In the genomic region with DNA sequence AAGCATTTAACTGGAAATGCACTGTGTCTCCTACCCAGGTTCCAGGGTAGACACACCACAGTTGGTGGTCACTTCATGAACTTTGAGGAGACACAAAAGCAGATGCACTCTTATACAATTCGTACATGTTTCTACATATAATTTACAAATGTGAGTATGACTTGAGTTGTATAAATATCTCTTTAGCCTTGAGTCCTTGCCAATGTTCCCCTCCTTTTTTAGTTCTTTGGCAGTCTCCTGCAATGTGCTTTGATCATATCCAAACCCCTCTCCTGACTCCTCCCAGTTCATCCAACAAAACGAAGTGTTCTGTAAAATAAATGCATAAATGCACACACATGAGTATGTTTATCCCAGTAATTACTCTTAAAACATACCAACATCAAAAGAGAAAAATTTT, we compare ENCODE assay signal across 23 mouse cellular contexts.
"Had no signal": no experiment of that assay in that cellular context is flagged by ENCODE, and none has a peak within 500 bp of the region (broad histone marks: within the 10 kb centered on the region; RNA-seq: fewer than 3 reads in every experiment).

No protein-coding gene starts in this region.

- H3K36me3 ChIP-seq: heart, embryonic 13.5 days; heart, embryonic 15.5 days; hindbrain, embryonic 13.5 days; hindbrain, embryonic 15.5 days; kidney, embryonic 15.5 days; limb, embryonic 13.5 days; limb, embryonic 15.5 days had no signal

- H3K9ac ChIP-seq: heart, embryonic 13.5 days; heart, embryonic 15.5 days; hindbrain, embryonic 13.5 days; hindbrain, embryonic 15.5 days; kidney, embryonic 15.5 days; limb, embryonic 13.5 days; limb, embryonic 15.5 days had no signal

- H3K27ac ChIP-seq: heart, adult 2 months; heart, embryonic 13.5 days; heart, embryonic 15.5 days; hindbrain, embryonic 13.5 days; hindbrain, embryonic 15.5 days; hindbrain, postnatal 0 days; kidney, embryonic 15.5 days; kidney, postnatal 0 days; limb, embryonic 15.5 days had no signal

- ATAC-seq: hindbrain, postnatal 0 days; intestine, embryonic 16.5 days had no signal

- H3K4me2 ChIP-seq: heart, embryonic 11.5 days; heart, embryonic 13.5 days; heart, embryonic 15.5 days; hindbrain, embryonic 13.5 days; hindbrain, embryonic 15.5 days; kidney, embryonic 15.5 days; limb, embryonic 13.5 days had no signal

- H3K4me3 ChIP-seq: heart, adult 2 months; heart, embryonic 13.5 days; heart, embryonic 15.5 days; hindbrain, embryonic 13.5 days; hindbrain, embryonic 15.5 days; kidney, embryonic 15.5 days; limb, embryonic 13.5 days; limb, embryonic 15.5 days had no signal

- H3K27me3 ChIP-seq: heart, embryonic 13.5 days; heart, embryonic 15.5 days; hindbrain, embryonic 13.5 days; hindbrain, embryonic 15.5 days; kidney, embryonic 15.5 days; limb, embryonic 13.5 days; limb, embryonic 15.5 days had no signal

- DNase-seq: gastrocnemius, postnatal 14 days; gastrocnemius, postnatal 36 days; heart, adult 2 months; heart, postnatal 14 days; heart, postnatal 36 days; kidney, adult 11 months; kidney, adult 2 months; kidney, adult 9 months; kidney, postnatal 14 days; kidney, postnatal 36 days; layer of hippocampus, adult 9-11 months; layer of hippocampus, postnatal 36 days had no signal

- H3K4me1 ChIP-seq: heart, embryonic 15.5 days; kidney, embryonic 15.5 days had no signal

- H3K9me3 ChIP-seq: heart, embryonic 13.5 days; heart, embryonic 15.5 days; hindbrain, embryonic 13.5 days; hindbrain, embryonic 15.5 days; kidney, embryonic 15.5 days; limb, embryonic 13.5 days; limb, embryonic 15.5 days had no signal
